Mouse (Mus musculus): ENCODE measurements around the gene U2af1l4. TPM values are rescaled to one million over a fixed set of nuclear protein-coding genes. Genes with fewer than 3 reads are reported as not detected.

The U2af1l4 gene
- total RNA-seq, 1 experiment: 56.9 TPM

DNA sequence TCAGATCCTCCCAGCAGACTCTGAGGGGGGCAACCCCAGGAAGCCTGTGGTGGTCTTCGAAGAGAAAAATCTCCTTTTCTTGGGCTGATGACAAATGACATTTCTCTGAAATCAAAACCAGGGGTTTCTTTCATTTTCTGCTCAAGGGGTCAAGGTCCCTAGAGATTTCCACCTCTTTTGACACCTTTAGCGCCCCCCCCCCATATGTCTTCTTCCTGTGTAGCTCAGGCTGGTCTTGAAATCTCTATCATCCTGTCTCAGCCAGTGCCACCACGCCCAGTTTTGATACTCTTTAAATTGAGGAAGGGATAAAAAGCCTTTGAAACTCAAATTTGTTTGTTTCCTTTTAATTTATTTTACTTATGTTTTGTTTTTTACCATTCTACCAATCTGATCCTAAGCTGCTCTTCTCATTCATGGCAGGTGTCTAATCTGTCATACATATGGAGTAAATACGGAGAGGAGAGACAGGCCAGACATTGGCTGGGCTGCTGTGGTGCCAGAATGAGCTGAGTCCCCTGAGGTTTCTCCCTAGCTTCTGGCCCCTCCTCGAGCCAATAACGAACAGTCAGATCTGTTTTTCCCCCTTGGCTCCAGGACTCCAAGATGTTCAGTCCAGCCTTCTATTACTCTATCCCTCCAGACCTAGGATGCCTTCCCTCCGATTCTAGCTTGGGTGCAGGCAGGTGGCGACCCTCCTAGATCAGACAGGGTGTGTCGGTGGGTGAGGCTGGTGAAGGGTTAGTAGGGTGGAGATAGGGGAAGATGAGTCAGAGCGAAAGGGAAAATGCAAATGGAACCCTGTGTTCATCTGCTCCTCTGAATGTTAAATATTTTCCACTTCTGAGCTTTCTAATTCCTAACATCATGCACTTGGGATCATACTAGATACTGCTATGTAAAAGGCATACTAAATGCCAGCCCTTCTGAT, 30.7 kb downstream of the U2af1l4 start:
- TF ChIP-seq HCFC1 (IDR thresholded peaks at IDR 0.05; ENCODE audit: borderline replicate concordance, insufficient read depth, low read length) (no peak), CHD2 (IDR thresholded peaks at IDR 0.05; ENCODE audit: low read depth, low read length) (no peak), ZNF384 (IDR thresholded peaks at IDR 0.05; ENCODE audit: low read depth, low read length) (no peak), MAFK (IDR thresholded peaks at IDR 0.05; ENCODE audit: insufficient read depth, low read depth, low read length) (no peak), ZC3H11A (IDR thresholded peaks at IDR 0.05; ENCODE audit: borderline replicate concordance, low read depth, low read length) (no peak)
- H3K9ac ChIP-seq (ENCODE audit: insufficient read depth, low read depth, low read length, poor library complexity, severe bottlenecking): no peak overlapping the region
- H3K4me1 ChIP-seq (ENCODE audit: control insufficient read depth in 2 of 2, insufficient read depth in 2 of 2, low read length in 2 of 2, poor library complexity in 1 of 2): peaks cover 0 to 24% of the 10 kb centered on the region in 2 experiments; a peak in 3 of 4 replicates
- H3K36me3 ChIP-seq (ENCODE audit: control insufficient read depth, insufficient read depth, low read length, poor library complexity, severe bottlenecking): no peaks in the 10 kb centered on the region
- H3K27ac ChIP-seq (ENCODE audit: insufficient read depth, low read depth, low read length, poor library complexity, severe bottlenecking): no peak overlapping the region
- H3K9me3 ChIP-seq (ENCODE audit: control insufficient read depth, insufficient read depth, low read depth, low read length): no peaks in the 10 kb centered on the region
- no peak for DNase-seq (ENCODE audit: low read depth, low spot score)
- H3K4me3 ChIP-seq (ENCODE audit: insufficient read depth in 1 of 2, low read depth in 1 of 2, low read length in 2 of 2, poor library complexity in 1 of 2, severe bottlenecking in 1 of 2): no peak overlapping the region
- in situ Hi-C loops (cut with MboI; ENCODE audit: low sequenced_read_pairs in 2 of 2, unreplicated experiment in 2 of 2): no loop called here

DNA sequence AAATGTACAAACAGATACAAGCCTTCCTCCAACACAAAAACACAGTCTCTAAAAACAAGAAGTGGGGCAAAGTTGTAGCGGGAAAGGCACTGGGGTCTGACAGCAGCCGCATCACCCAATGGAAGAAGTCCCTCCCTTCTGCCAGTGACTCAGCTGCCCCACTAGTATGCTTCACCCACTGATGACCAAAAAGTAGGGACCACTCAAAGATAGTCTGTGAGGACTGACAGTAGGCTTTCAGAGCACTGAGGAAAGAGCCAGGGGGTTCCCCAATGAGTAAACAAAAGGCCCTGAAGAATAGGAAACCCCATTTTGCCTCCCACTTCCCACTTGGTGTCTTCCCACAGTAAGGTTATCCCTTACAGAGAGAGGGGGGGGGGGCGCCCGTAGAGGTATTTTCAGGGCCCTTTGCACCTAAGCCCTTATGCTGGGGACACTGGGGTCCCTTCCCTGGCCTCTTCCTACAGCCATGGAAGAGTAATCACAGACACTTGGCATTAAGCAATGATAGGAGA, 31.5 kb downstream of the U2af1l4 start:
- in situ Hi-C loops (cut with MboI; ENCODE audit: low sequenced_read_pairs in 2 of 2, unreplicated experiment in 2 of 2): no loop called here
- no peak for TF ChIP-seq CHD2 (IDR thresholded peaks at IDR 0.05; ENCODE audit: low read depth, low read length)
- TF ChIP-seq HCFC1 (IDR thresholded peaks at IDR 0.05; ENCODE audit: borderline replicate concordance, insufficient read depth, low read length): no peak
- no peak for TF ChIP-seq ZNF384 (IDR thresholded peaks at IDR 0.05; ENCODE audit: low read depth, low read length)
- no peak for TF ChIP-seq ZC3H11A (IDR thresholded peaks at IDR 0.05; ENCODE audit: borderline replicate concordance, low read depth, low read length)
- TF ChIP-seq MAFK (IDR thresholded peaks at IDR 0.05; ENCODE audit: insufficient read depth, low read depth, low read length): no peak

GRCm38 (mm10) chr7:30596093-30596492, 33.0 kb downstream of the U2af1l4 start:
- Histone ChIP-seq H3K27ac (ENCODE audit: insufficient read depth, low read depth, low read length, poor library complexity, severe bottlenecking) (no peak overlapping the region), H3K9ac (ENCODE audit: insufficient read depth, low read depth, low read length, poor library complexity, severe bottlenecking) (no peak overlapping the region), H3K36me3 (ENCODE audit: control insufficient read depth, insufficient read depth, low read length, poor library complexity, severe bottlenecking) (no peaks in the 10 kb centered on the region), H3K4me1 (ENCODE audit: control insufficient read depth in 2 of 2, insufficient read depth in 2 of 2, low read length in 2 of 2, poor library complexity in 1 of 2) (peaks cover 4 to 27% of the 10 kb centered on the region in 2 experiments), H3K4me3 (ENCODE audit: insufficient read depth in 1 of 2, low read depth in 1 of 2, low read length in 2 of 2, poor library complexity in 1 of 2, severe bottlenecking in 1 of 2) (no peak overlapping the region), H3K9me3 (ENCODE audit: control insufficient read depth, insufficient read depth, low read depth, low read length) (no peaks in the 10 kb centered on the region)
- in situ Hi-C loops (cut with MboI; ENCODE audit: low sequenced_read_pairs in 2 of 2, unreplicated experiment in 2 of 2): no loop called here
- TF ChIP-seq ZNF384 (IDR thresholded peaks at IDR 0.05; ENCODE audit: low read depth, low read length): no peak
- no peak for TF ChIP-seq CHD2 (IDR thresholded peaks at IDR 0.05; ENCODE audit: low read depth, low read length)
- no peak for TF ChIP-seq MAFK (IDR thresholded peaks at IDR 0.05; ENCODE audit: insufficient read depth, low read depth, low read length)
- TF ChIP-seq HCFC1 (IDR thresholded peaks at IDR 0.05; ENCODE audit: borderline replicate concordance, insufficient read depth, low read length): no peak
- TF ChIP-seq ZC3H11A (IDR thresholded peaks at IDR 0.05; ENCODE audit: borderline replicate concordance, low read depth, low read length): no peak
- DNase-seq (ENCODE audit: low read depth, low spot score): no peak

More for the DNA sequence above, 31.5 kb downstream of the U2af1l4 start:
- Histone ChIP-seq H3K4me3 (ENCODE audit: insufficient read depth in 1 of 2, low read depth in 1 of 2, low read length in 2 of 2, poor library complexity in 1 of 2, severe bottlenecking in 1 of 2) (no peak overlapping the region), H3K9ac (ENCODE audit: insufficient read depth, low read depth, low read length, poor library complexity, severe bottlenecking) (no peak overlapping the region), H3K4me1 (ENCODE audit: control insufficient read depth in 2 of 2, insufficient read depth in 2 of 2, low read length in 2 of 2, poor library complexity in 1 of 2) (peaks cover 0 to 24% of the 10 kb centered on the region in 2 experiments), H3K27ac (ENCODE audit: insufficient read depth, low read depth, low read length, poor library complexity, severe bottlenecking) (no peak overlapping the region), H3K9me3 (ENCODE audit: control insufficient read depth, insufficient read depth, low read depth, low read length) (no peaks in the 10 kb centered on the region), H3K36me3 (ENCODE audit: control insufficient read depth, insufficient read depth, low read length, poor library complexity, severe bottlenecking) (no peaks in the 10 kb centered on the region)
- DNase-seq (ENCODE audit: low read depth, low spot score): no peak

- Histone ChIP-seq H3K4me1 (ENCODE audit: control insufficient read depth in 2 of 2, insufficient read depth in 2 of 2, low read length in 2 of 2, poor library complexity in 1 of 2) (peaks cover 4 to 24% of the 10 kb centered on the region in 2 experiments), H3K4me3 (ENCODE audit: insufficient read depth in 1 of 2, low read depth in 1 of 2, low read length in 2 of 2, poor library complexity in 1 of 2, severe bottlenecking in 1 of 2) (no peak overlapping the region), H3K27ac (ENCODE audit: insufficient read depth, low read depth, low read length, poor library complexity, severe bottlenecking) (no peak overlapping the region), H3K9me3 (ENCODE audit: control insufficient read depth, insufficient read depth, low read depth, low read length) (no peaks in the 10 kb centered on the region), H3K36me3 (ENCODE audit: control insufficient read depth, insufficient read depth, low read length, poor library complexity, severe bottlenecking) (no peaks in the 10 kb centered on the region), H3K9ac (ENCODE audit: insufficient read depth, low read depth, low read length, poor library complexity, severe bottlenecking) (no peak overlapping the region)
- in situ Hi-C loops (cut with MboI; ENCODE audit: low sequenced_read_pairs in 2 of 2, unreplicated experiment in 2 of 2): no loop called here
- TF ChIP-seq HCFC1 (IDR thresholded peaks at IDR 0.05; ENCODE audit: borderline replicate concordance, insufficient read depth, low read length): no peak
- TF ChIP-seq MAFK (IDR thresholded peaks at IDR 0.05; ENCODE audit: insufficient read depth, low read depth, low read length): no peak
- TF ChIP-seq ZC3H11A (IDR thresholded peaks at IDR 0.05; ENCODE audit: borderline replicate concordance, low read depth, low read length): no peak
- TF ChIP-seq ZNF384 (IDR thresholded peaks at IDR 0.05; ENCODE audit: low read depth, low read length): no peak
- TF ChIP-seq CHD2 (IDR thresholded peaks at IDR 0.05; ENCODE audit: low read depth, low read length): no peak
- DNase-seq (ENCODE audit: low read depth, low spot score): no peak
These were observed 33.7 kb downstream of the U2af1l4 start for GRCm38 (mm10) chr7:30596811-30597210.

Data from ES-E14 (cell line).